In the genomic region with DNA sequence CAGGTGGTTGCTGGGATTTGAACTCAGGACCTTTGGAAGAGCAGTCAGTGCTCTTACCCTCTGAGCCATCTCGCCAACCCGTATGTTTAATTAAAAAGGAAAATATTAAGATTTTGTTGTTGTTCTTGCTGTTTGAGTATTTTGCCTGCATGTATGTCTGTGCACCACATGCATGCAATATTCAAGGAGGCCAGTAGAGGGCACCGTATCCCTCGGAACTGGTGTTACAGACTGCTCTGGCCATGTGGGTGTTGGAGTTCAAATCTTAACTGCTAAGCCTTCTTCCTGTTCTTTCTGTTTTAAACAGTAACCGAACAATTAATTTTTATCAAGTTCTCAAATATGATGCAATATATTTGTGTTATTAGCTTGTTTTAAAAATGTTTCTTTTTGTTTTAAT, we compare ENCODE assay signal across 8 mouse cellular contexts. TPM values are rescaled to one million over a fixed set of nuclear protein-coding genes. Genes with fewer than 3 reads are reported as not detected.
DNase-seq lines count a peak whose midpoint lies in the region; ATAC-seq and TF ChIP-seq lines count a peak whose summit lies in the region.

No protein-coding gene starts in this region.

- no peak overlapping the region for H3K27ac ChIP-seq in cerebellum, adult 2 months (ENCODE audit: insufficient read depth, low read length)
- no peak overlapping the region for H3K27ac ChIP-seq in midbrain, embryonic 10.5 days (replicated peaks)
- H3K27ac ChIP-seq in midbrain, embryonic 16.5 days (ENCODE audit: low read length) = no peak overlapping the region
- peak overlapping the region; percentile 80 for H3K27ac ChIP-seq in macrophage

- H3K27me3 ChIP-seq in cerebellum, adult 2 months (ENCODE audit: control insufficient read depth, insufficient read depth, low read length) = no peaks in the 10 kb centered on the region
- H3K27me3 ChIP-seq in midbrain, embryonic 10.5 days (ENCODE audit: low read depth, poor library complexity, severe bottlenecking) = peaks cover 18% of the 10 kb centered on the region
- peaks cover 5% of the 10 kb centered on the region for H3K27me3 ChIP-seq in midbrain, embryonic 16.5 days (ENCODE audit: control insufficient read depth, insufficient read depth, low read depth, low read length)

- TF ChIP-seq CTCF in cerebellum, adult 2 months (IDR thresholded peaks at IDR 0.05; ENCODE audit: borderline replicate concordance, insufficient read depth, low read depth, low read length) = peak; percentile 58

- H3K4me3 ChIP-seq in cerebellum, adult 2 months (replicated peaks; ENCODE audit: insufficient read depth, low read depth, low read length) = no peak overlapping the region
- H3K4me3 ChIP-seq in midbrain, embryonic 10.5 days = no peak overlapping the region
- H3K4me3 ChIP-seq in midbrain, embryonic 16.5 days (ENCODE audit: low read depth, low read length) = no peak overlapping the region
- H3K4me3 ChIP-seq in macrophage (ENCODE audit: inconsistent target) = no peak overlapping the region

- H3K4me1 ChIP-seq in cerebellum, adult 2 months (ENCODE audit: control insufficient read depth, insufficient read depth, low read length) = no peaks in the 10 kb centered on the region
- H3K4me1 ChIP-seq in midbrain, embryonic 10.5 days = peaks cover 10% of the 10 kb centered on the region
- H3K4me1 ChIP-seq in midbrain, embryonic 16.5 days (ENCODE audit: control insufficient read depth, insufficient read depth, low read length) = no peaks in the 10 kb centered on the region

- H3K9me3 ChIP-seq in midbrain, embryonic 10.5 days (replicated peaks) = no peaks in the 10 kb centered on the region
- H3K9me3 ChIP-seq in midbrain, embryonic 16.5 days (replicated peaks; ENCODE audit: control insufficient read depth, low read length, poor library complexity, severe bottlenecking) = no peaks in the 10 kb centered on the region

- 22% methylated on average over 5 of the region's 5 CpGs for WGBS in cerebellum, adult 2 months
- WGBS in midbrain, embryonic 10.5 days = 24% methylated on average over 5 of the region's 5 CpGs
- WGBS in midbrain, embryonic 16.5 days = 20% methylated on average over 5 of the region's 5 CpGs
- WGBS in macrophage (ENCODE audit: missing documents) = 35% methylated on average over 5 of the region's 5 CpGs

- ATAC-seq in midbrain, embryonic 16.5 days = no peak
- ATAC-seq in granulocyte monocyte progenitor cell, adult 5-6 weeks (replicated peaks; ENCODE audit: poor library complexity, severe bottlenecking) = peak; percentile 45

- no peaks in the 10 kb centered on the region for H3K36me3 ChIP-seq in midbrain, embryonic 10.5 days
- H3K36me3 ChIP-seq in midbrain, embryonic 16.5 days (ENCODE audit: control insufficient read depth, insufficient read depth, low read length) = no peaks in the 10 kb centered on the region
- H3K36me3 ChIP-seq in macrophage (ENCODE audit: inconsistent target) = no peaks in the 10 kb centered on the region

- no peak for TF ChIP-seq POLR2A in cerebellum, adult 2 months (IDR thresholded peaks at IDR 0.05; ENCODE audit: borderline replicate concordance, insufficient read depth, low read length)

- H3K9ac ChIP-seq in midbrain, embryonic 16.5 days (ENCODE audit: low read depth, low read length) = no peak overlapping the region

- no peak for DNase-seq in cerebellum, adult 2 months
- no peak for DNase-seq in cerebellum, adult 8-10 months
- peak; percentile 64 for DNase-seq in midbrain, embryonic 10.5 days (ENCODE audit: low spot score)
- peak; percentile 63 for DNase-seq in brain, adult 2 months (ENCODE audit: low read depth, low spot score)
- peak; percentile 82 for DNase-seq in testis, postnatal 10 days (ENCODE audit: low spot score)

- H3K4me2 ChIP-seq in midbrain, embryonic 16.5 days (ENCODE audit: low read length) = no peak overlapping the region

- H3K79me2 ChIP-seq in macrophage (ENCODE audit: inconsistent target) = peaks cover 1% of the 10 kb centered on the region; the same call in 1 of the 2 replicates

RNA-seq across cellular contexts. Expression of a gene that starts 4.8 kb away (rescaled TPM):
- polyA plus RNA-seq in cerebellum, adult 2 months (2012; rRNA removed) = 1.2 and 1.3 TPM in 2 replicates
- 0.30 and 0.46 TPM in 2 replicates for polyA plus RNA-seq in midbrain, embryonic 10.5 days (2016; fragmentation: Nextera tagmentation; extraction: Ambion mirVana)
- not detected in 2 replicates for polyA plus RNA-seq in midbrain, embryonic 16.5 days (2015; fragmentation: Nextera tagmentation; extraction: Ambion mirVana)
- total RNA-seq in granulocyte monocyte progenitor cell, adult 5-6 weeks (2014; fragmentation: Nextera tagmentation) = 11.4 and 12.1 TPM in 2 replicates
- total RNA-seq in granulocyte monocyte progenitor cell, adult 5-6 weeks (2017) = 2.6 and 2.8 TPM in 2 replicates
- 100 to 1,000 TPM in 20 of 26 experiments, 10 to 100 TPM in 6; 57.3 to 229 (median 148) TPM for total RNA-seq in macrophage (2018; cell fraction: chromatin; rRNA removed)
- total RNA-seq in macrophage (2018; cell fraction: cytosol; rRNA removed) = 100 to 1,000 TPM in 8 of 26 experiments, 10 to 100 TPM in 18; 12.0 to 167 (median 56.6) TPM
- 100 to 1,000 TPM in 18 of 26 experiments, 10 to 100 TPM in 8; 39.0 to 219 (median 148) TPM for total RNA-seq in macrophage (2018; cell fraction: nucleus; rRNA removed)
- 6.2 to 14.2 TPM (median 8.5 TPM) in 3 replicates for polyA plus RNA-seq in macrophage (2018)

RNA-seq across cellular contexts. Expression of a gene that starts 47.5 kb away (rescaled TPM):
- 87.7 and 94.2 TPM in 2 replicates for polyA plus RNA-seq in cerebellum, adult 2 months (2012; rRNA removed)
- 86.3 and 88.2 TPM in 2 replicates for polyA plus RNA-seq in midbrain, embryonic 10.5 days (2016; fragmentation: Nextera tagmentation; extraction: Ambion mirVana)
- 181 and 186 TPM in 2 replicates for polyA plus RNA-seq in midbrain, embryonic 16.5 days (2015; fragmentation: Nextera tagmentation; extraction: Ambion mirVana)
- 53.2 and 99.6 TPM in 2 replicates for total RNA-seq in granulocyte monocyte progenitor cell, adult 5-6 weeks (2014; fragmentation: Nextera tagmentation)
- total RNA-seq in granulocyte monocyte progenitor cell, adult 5-6 weeks (2017) = 42.4 and 52.9 TPM in 2 replicates
- 10 to 100 TPM; 11.9 to 63.3 (median 32.7) TPM for total RNA-seq in macrophage (2018; cell fraction: chromatin; rRNA removed)
- 10 to 100 TPM; 17.9 to 37.9 (median 23.7) TPM for total RNA-seq in macrophage (2018; cell fraction: cytosol; rRNA removed)
- 10 to 100 TPM in 25 of 26 experiments, 1 to 10 TPM in 1; 9.1 to 45.3 (median 21.4) TPM for total RNA-seq in macrophage (2018; cell fraction: nucleus; rRNA removed)
- 18.5 to 49.2 TPM (median 35.8 TPM) in 3 replicates for polyA plus RNA-seq in macrophage (2018)

Comparison
In these comparisons a context has a peak if more than half of its experiments do, and no peak if none do; other contexts are left out.
1. DNase-seq: peak in midbrain, embryonic 10.5 days (single experiment), brain, adult 2 months (single experiment) and testis, postnatal 10 days (single experiment); none in cerebellum, adult 2 months (0 of 2) and cerebellum, adult 8-10 months (single experiment).